Mouse (Mus musculus): ENCODE measurements around the gene Olfr480.

Gene Olfr480

DNA sequence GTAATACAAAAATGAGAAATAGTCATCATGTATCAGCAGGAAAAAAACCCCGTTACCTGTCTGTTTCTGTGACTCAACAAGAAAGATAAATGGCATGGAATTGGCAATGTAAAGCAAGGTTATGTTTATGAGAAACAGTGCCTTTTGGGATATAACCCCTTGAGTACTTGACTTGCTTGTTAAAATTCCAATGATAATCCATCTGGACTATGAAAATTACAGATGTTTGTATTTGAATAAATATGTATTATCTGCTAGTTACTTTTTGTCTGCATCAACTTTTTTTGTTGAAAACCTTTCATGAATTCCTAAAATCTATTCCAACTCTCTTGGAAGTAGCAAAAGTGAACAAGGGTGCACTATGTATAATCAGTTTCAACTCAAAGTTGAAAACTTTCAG, at the start of gene Olfr480:
Gene Olfr480, minus strand, starts transcription at position 101 of the 400 bp plus-strand sequence.
- in situ Hi-C loops (cut with MboI, MseI), result no loop called here

- in situ Hi-C loops (cut with MboI, MseI), result no loop called here
Observed at GRCm38 (mm10) chr7:108100549-108100948, 33.4 kb upstream of the Olfr480 start, which contains the start of gene Olfr483. Gene Olfr483 (plus strand): TSS chr7:108100849.

DNA sequence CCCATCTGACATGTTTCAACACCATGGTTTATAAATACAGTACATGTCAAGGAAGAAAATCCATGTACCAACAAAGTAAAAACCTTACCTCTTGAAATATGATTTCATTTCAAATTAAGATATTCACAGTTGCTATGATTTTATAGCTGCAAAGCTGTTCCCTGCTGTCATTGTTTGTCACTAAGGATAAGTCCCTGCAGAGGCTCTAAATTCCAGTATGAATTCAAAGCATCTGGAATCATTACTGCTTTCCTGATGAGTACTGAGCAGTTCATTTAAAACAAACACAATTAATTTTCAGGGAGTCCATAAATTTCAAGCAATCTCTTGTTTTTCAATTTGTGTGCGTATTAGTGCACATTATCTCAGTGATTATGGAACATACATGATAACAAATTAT, 30.3 kb upstream of the Olfr480 start, which contains the start of gene Olfr482:
Gene Olfr482, minus strand, starts transcription at position 101 of the 400 bp plus-strand sequence.
- in situ Hi-C loops (cut with MboI, MseI), result no loop called here

- in situ Hi-C loops (cut with MboI, MseI), result no loop called here
Observed at GRCm38 (mm10) chr7:108079555-108079954, 12.4 kb upstream of the Olfr480 start, which contains the start of gene Olfr481. Gene Olfr481 (plus strand): TSS chr7:108079855.

- in situ Hi-C loops (cut with MboI, MseI), result no loop called here
Observed at GRCm38 (mm10) chr7:108050393-108050792, 16.8 kb downstream of the Olfr480 start, which contains the start of gene Olfr479. Gene Olfr479 (plus strand): TSS chr7:108050693.

GRCm38 (mm10) chr7:108033889-108034288, 33.3 kb downstream of the Olfr480 start, which contains the start of gene Olfr478:
Gene Olfr478 (minus strand): TSS chr7:108033989.
- in situ Hi-C loops (cut with MboI, MseI), result no loop called here
